Mouse (Mus musculus) neural tube, embryonic 10.5 days (tissue): ENCODE results near the gene Gm20547.
"Not testable (repeated sequence)": the region's sequence is repeated elsewhere in the genome, so short reads cannot be mapped to it uniquely, and the experiment has no call there.

ENCODE experiments used
- DNase-seq: peaks from one replicate; pipeline ENCODE4 v3.0.0-alpha.2; 2017; ENCODE audit warnings: low spot score; ENCODE audit errors: extremely low spot score

Gene Gm20547

DNA sequence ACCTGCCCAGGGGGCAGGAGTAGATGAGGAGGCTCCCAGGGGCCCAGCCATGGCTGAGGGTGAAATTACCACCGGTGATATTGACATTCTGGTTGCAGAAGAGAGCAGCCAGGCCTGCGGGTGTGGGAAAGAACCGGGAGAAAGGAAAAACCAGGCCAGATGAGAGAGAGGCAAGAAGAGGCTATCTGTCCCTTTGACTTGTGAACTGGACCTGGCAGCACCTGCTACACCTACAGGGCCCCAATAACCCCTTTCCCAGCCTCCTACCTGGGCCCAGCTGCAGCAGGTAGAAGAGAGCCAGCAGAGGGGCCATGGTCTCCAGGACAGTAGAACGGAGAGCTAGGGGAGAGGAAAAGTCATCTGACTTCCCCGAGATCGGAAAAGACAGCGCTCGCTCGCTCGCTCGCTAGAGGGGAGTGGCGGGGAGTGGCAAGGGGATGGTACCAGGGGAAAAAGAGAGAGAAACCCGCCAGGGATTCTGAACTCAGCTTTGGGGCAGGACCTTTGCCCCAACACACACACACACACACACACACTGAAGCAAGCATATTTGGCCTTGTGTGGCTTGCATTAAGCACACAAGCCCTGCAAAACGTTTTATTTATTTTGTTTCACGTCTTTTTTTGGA lies at the start of gene Gm20547:
TSS of gene Gm20547 (minus strand) at position 360 of the 628 bp plus-strand sequence.
- DNase-seq, result no peak

DNA sequence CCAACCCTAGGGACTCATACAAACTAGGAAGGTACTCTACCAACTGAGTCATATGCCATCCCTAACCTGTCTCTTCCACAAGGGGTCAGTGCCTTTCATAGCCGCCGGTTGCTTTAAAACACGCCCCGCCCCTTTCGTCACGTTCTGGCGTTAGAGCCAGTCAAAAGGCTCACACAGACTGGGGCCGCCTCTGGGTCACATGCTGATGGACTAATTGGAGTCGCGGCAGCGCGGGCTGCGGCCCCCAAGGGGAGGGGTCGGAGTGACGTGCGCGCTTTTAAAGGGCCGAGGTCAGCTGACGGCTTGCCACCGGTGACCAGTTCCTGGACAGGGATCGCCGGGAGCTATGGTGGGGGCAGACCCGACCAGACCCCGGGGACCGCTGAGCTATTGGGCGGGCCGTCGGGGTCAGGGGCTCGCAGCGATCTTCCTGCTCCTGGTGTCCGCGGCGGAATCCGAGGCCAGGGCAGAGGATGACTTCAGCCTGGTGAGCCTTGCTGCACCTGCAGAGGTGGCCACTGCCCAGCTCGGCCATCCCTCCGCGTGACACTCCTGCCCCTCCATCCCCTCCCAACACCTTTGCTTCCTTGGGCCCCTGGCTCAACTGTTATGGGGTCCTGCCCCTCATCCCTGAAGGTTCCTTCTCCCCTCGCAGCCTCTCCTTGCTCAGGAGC lies 49.4 kb upstream of the Gm20547 start, which contains the start of gene Neu1:
TSS of gene Neu1 (plus strand) at position 193 of the 674 bp plus-strand sequence.
- peak; percentile 94 for DNase-seq

GRCm38 (mm10) chr17:34928841-34929240 lies 47.0 kb upstream of the Gm20547 start:
- no peak for DNase-seq

DNA sequence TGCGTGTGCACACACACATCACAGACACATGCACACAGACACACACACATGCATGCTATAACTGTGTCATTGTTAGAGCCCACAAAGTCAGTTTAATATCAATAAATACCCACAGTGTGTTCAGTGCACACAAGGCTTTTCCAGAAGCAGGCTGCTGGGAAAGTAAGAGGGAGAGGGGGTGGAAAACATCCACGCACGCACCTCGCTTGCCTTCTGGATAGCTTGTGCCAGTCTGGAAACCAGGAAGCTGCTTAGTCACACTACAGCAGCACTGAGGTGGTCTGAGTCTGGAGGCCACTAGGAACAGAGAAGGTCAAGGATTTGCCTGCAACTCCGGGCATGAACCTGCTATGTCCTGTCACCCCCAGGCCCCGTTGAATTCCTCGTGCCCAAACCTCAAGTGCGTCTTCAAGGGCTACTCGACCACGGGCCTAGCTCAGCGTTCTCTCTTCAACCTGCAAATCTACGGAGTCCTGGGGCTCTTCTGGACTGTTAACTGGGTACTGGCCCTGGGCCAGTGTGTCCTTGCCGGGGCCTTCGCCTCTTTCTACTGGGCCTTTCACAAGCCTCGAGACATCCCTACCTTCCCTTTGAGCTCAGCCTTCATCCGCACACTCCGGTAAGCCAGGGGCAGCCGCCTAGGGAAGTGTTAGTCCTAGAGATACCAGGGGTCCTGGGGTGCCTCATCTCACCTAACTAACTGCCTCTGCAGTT lies 45.6 kb upstream of the Gm20547 start:
- DNase-seq, result no peak

- DNase-seq, result no peak
These were observed 42.4 kb upstream of the Gm20547 start for GRCm38 (mm10) chr17:34924258-34924657.

GRCm38 (mm10) chr17:34922939-34923338 lies 41.1 kb upstream of the Gm20547 start:
- no peak for DNase-seq

- DNase-seq, result no peak
These were observed 35.3 kb upstream of the Gm20547 start for GRCm38 (mm10) chr17:34917188-34917587.

DNA sequence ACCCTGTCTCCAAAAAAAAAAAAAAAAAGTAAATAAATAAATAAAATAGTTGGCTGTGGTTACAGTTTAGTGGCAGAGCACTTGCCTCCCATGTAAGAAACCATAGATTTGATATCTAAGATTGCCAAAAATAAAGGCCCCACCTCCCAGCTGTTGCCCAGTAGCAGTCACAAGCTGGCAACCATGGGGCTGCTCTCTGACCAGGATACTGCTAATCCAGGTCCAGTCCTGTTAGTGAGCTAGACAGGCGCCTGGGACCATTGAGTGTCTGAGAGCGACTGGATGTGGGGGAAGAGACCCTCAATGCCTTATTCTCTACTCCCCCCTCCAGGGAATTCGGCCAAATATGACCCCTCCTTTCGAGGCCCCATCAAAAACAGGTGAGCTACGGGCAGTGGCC lies 34.5 kb upstream of the Gm20547 start:
- DNase-seq, result no peak

GRCm38 (mm10) chr17:34915410-34915831 lies 33.6 kb upstream of the Gm20547 start:
- no peak for DNase-seq

- no peak for DNase-seq
These were observed 32.3 kb upstream of the Gm20547 start, which contains the start of gene Slc44a4 for GRCm38 (mm10) chr17:34913930-34914665. Slc44a4 (plus strand) TSS chr17:34914466.

DNA sequence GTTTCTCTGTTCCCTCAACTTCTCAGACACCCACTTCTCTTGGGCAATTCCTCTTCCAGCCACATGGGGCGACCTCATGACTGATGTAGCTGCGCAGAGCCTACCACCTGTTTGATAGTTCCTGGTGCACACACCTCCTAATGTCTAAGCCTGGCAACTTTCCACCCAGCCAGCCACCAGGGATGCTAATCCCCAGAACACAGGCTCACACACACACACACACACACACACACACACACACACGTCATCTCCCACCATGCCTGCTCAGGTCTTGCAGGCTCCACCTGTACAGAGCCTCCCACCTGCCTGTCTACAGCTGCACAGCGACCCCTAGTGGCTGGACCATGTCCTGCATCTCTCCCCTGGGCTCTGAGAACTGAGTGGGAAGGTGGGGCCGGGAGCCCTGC lies 30.1 kb upstream of the Gm20547 start:
- peak; percentile 77 for DNase-seq

DNA sequence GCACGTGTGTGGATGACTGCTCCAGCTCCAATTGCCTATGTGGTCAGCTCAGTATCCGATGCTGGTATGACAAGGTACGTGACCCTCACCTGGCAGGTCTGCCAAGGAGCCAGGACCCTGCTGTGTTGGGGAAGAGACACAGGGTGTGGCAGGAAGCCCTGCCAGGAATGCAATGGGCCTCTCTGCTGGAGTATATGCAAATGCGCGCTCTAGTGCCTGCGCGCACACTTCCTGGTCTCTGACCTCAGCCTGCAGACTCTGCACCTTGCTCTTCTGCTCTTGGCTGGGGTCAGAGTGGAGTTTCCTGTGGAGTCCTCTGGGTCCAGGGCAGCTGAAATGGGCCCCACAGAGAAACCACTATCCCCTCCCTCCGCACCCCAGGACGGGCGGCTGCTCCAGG lies 29.1 kb upstream of the Gm20547 start:
- DNase-seq, result no peak

GRCm38 (mm10) chr17:34902895-34903294 lies 21.1 kb upstream of the Gm20547 start:
- no peak for DNase-seq

DNA sequence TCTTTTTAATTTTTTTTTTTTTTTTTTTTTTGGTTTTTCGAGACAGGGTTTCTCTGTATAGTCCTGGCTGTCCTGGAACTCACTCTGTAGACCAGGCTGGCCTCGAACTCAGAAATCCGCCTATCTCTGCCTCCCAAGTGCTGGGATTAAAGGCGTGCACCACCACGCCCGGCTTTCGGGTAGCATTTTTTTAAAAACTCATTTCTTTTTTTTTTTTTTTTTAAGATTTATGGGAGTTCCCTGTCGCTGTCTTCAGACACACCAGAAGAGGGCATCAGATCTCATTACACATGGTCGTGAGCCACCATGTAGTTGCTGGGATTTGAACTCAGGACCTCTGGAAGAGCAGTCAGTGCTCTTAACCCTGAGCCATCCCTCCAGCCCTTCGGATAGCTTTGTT lies 20.1 kb upstream of the Gm20547 start:
- not testable (repeated sequence) for DNase-seq

GRCm38 (mm10) chr17:34900826-34901225 lies 19.0 kb upstream of the Gm20547 start:
- DNase-seq, result not testable (repeated sequence)

DNA sequence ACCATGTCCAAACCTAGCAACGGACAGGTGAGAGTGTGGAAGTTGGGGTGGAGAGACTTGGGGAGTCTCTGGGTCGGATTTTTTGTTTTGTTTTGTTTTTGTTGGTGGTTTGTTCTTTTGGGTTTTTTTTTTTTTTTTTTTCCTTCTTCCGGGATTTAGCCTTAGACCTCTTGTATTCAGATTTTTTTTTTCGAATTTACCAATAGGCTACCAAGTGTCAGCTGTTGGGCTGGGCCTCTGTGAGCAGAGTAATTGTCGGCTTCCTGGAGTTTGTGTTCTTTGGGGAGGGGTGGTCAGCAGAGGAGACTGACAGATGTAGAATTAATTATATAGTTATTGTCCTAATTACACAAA lies 18.0 kb upstream of the Gm20547 start:
- DNase-seq, result no peak

DNA sequence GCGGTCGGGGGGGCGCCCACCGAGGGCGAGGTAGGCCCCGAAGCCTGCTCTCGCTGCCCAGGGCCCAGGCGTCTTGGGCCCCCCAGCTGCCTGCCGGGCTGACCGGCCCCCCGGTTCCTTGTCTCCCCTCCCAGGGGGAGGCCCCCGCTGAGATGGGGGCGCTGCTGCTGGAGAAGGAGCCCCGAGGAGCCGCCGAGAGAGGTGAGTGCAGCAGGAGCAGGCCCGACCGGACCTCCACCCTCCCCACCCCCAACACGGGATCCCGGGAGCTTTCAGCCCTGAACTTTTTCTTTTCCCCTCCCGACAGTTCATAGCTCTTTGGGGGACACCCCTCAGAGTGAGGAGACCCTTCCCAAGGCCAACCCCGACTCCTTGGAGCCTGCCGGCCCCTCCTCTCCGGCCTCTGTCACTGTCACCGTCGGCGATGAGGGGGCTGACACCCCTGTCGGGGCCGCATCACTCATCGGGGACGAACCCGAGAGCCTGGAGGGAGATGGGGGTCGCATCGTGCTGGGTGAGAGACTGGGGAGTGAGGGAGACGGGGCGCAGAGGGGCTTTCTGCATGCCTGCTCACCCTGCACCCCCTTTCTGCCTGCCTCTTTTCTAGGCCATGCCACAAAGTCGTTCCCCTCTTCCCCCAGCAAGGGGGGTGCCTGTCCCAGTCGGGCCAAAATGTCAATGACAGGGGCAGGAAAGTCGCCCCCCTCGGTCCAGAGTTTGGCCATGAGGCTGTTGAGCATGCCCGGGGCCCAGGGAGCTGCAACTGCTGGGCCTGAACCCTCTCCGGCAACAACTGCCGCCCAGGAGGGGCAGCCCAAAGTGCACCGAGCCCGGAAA lies 17.4 kb upstream of the Gm20547 start:
- peak; percentile 57 for DNase-seq

DNA sequence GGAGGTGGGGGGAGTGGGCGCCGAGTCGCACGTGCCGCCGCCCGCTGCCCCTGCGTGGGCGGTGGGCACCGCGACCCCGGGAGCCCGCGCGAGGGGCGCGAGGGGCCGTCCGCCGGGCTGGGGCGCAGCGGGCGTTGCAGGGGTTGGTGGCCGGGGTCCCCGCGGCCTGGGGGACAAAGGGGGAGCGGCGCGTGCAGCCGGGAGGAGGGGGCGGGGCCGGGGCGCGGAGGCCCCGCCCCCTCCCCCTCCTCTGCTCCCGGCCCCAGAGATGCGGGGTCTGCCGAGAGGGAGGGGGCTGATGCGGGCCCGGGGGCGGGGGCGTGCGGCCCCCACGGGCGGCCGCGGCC lies 16.8 kb upstream of the Gm20547 start:
- no peak for DNase-seq

DNA sequence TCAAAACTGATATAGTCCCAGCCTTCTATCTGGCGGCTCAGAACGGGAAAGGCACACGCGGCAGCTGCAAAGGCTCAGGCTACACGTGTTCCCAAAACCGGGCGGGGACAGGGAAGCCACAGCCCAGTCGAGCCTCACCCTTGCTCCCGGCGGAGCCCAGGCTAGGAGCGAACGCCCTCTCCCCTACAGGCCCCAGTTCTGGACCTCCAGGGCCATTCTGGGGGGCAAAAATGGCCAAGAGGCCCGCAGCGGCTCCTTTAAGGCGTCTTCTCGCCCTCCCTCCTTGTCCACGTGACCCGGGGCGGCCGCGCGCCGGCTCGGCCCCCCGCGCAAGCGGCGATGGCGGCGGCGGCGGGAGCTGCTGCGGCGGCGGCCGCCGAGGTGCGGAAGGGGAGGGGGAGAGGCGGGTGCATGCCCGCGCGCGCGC lies 16.3 kb upstream of the Gm20547 start, which contains the start of the genes C2 and Ehmt2:
TSS of gene C2 (minus strand) at position 106 of the 427 bp plus-strand sequence.
TSS of gene Ehmt2 (plus strand) at position 310 of the 427 bp plus-strand sequence.
- peak; percentile 89 for DNase-seq

- DNase-seq, result no peak
These were observed 15.7 kb upstream of the Gm20547 start for GRCm38 (mm10) chr17:34897373-34898159.
